Mouse (Mus musculus) testis, adult 2 months (tissue): ENCODE measurements around the gene Slc25a33.
A peak's percentile ranks its signal among the peaks of the same experiment; 100 is the strongest.

Source experiments
- CTCF ChIP-seq: fragments of 200-500 bp; IDR thresholded peaks from 2 replicates; pipeline ENCODE4 v1.5.1; 2012; ENCODE audit warnings: low read depth, mild to moderate bottlenecking, inconsistent platforms, low read length, moderate library complexity; ENCODE audit not compliant: control insufficient read depth, insufficient read depth, insufficient replicate concordance
- POLR2A ChIP-seq: fragments of 200-500 bp; IDR thresholded peaks from 2 replicates; pipeline ENCODE4 v1.6.1; 2012; ENCODE audit warnings: low read depth, mild to moderate bottlenecking, inconsistent platforms, low read length, moderate library complexity; ENCODE audit not compliant: control insufficient read depth

DNA sequence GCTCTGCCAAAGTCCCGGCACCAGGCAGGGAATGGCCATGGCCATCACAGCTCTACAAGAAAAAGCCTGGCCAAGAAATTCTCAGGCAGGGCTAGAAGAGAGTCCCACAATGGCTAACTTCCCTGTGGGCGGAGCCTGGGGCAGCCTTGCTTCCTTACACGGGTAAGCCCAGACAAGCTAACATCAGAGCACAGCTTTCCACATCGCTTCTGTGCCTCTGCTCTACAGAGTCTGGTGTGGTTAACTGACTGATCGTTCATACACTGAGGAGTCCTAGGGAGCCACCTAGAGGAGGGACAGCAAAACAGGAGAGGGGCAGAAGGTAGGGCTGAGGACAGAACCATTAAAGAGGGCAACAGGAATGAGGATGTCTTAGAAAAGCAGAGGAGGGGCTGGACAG lies 63.6 kb downstream of the Slc25a33 start:
- TF ChIP-seq CTCF: peak; percentile 57; the same call in 1 of the 2 replicates
- TF ChIP-seq POLR2A: no peak
